Mouse (Mus musculus) kidney, postnatal 0 days (tissue): Measurements from ENCODE around the gene Polr2i. TPM values are rescaled to one million over a fixed set of nuclear protein-coding genes. Genes with fewer than 3 reads are reported as not detected.

ENCODE experiments used
- ATAC-seq: fragments of 200-750 bp; cut with Nextera tagmentation; replicated peaks from 2 replicates; pipeline ENCODE4 v1.8.0; 2017; ENCODE audit warnings: low read depth, moderate number of reproducible peaks, moderate TSS enrichment, moderate library complexity; ENCODE audit not compliant: low FRiP score
- DNase-seq: peaks from one replicate; pipeline ENCODE4 v3.0.0-alpha.2; 2016; ENCODE audit warnings: low spot score
- H3K27ac ChIP-seq: fragments of 300-500 bp; sonication (generic); 2 replicates; pipeline ENCODE4 v1.5.1; 2014; ENCODE audit warnings: mild to moderate bottlenecking
- H3K27me3 ChIP-seq: fragments of 300-500 bp; sonication (generic); 2 replicates; pipeline ENCODE4 v1.6.1; 2014; ENCODE audit warnings: low read length, mixed read lengths; ENCODE audit not compliant: insufficient read depth
- H3K36me3 ChIP-seq: fragments of 300-500 bp; sonication (generic); 2 replicates; pipeline ENCODE4 v1.6.1; 2014; ENCODE audit warnings: low read length, mixed read lengths; ENCODE audit not compliant: insufficient read depth
- H3K4me1 ChIP-seq: fragments of 300-500 bp; sonication (generic); replicated peaks from 2 replicates; pipeline ENCODE4 v1.6.1; 2014; ENCODE audit warnings: antibody characterized with exemption, low read length, mixed read lengths; ENCODE audit not compliant: insufficient read depth
- H3K4me2 ChIP-seq: fragments of 300-500 bp; sonication (generic); 2 replicates; pipeline ENCODE4 v1.6.1; 2014; ENCODE audit warnings: mild to moderate bottlenecking, low read length, moderate library complexity, mixed read lengths
- H3K4me3 ChIP-seq: fragments of 300-500 bp; sonication (generic); replicated peaks from 2 replicates; pipeline ENCODE4 v1.5.1; 2014; ENCODE audit warnings: low read depth, low read length
- H3K9ac ChIP-seq: fragments of 300-500 bp; sonication (generic); 2 replicates; pipeline ENCODE4 v1.6.1; 2014; ENCODE audit warnings: low read depth, low read length
- H3K9me3 ChIP-seq: fragments of 300-500 bp; sonication (generic); replicated peaks from 2 replicates; pipeline ENCODE4 v1.6.1; 2016; ENCODE audit warnings: low read length, inconsistent platforms, mixed read lengths
- CTCF ChIP-seq: IDR thresholded peaks from 2 replicates; pipeline ENCODE4 v1.5.1; 2016; ENCODE audit warnings: antibody characterized with exemption, low read depth, mild to moderate bottlenecking, moderate library complexity
- WGBS: fragments of 180-500 bp; shearing (Covaris S2); extraction: QIAGEN DNeasy Blood & Tissue Kit; methylation state at CpG from one replicate; pipeline ENCODE4 v1.1.7; 2014; 5-methylcytosine and 5-hydroxymethylcytosine counted together
- polyA plus RNA-seq: library from polyadenylated mRNA; unstranded; fragments of >200 nt; fragmentation: Nextera tagmentation; extraction: Ambion mirVana; gene quantifications from 2 replicates; pipeline ENCODE4 v1.2.1, GENCODE M21; 2015

Polr2i gene
- polyA plus RNA-seq, 1 experiment from 2014 or later: 157 TPM

- Histone ChIP-seq H3K4me2 (0 out of 2 replicates have a peak overlapping the region, but pooled peaks have one; percentile 83), H3K27me3 (no peaks in the 10 kb centered on the region), H3K4me3 (no peak overlapping the region), H3K9me3 (no peaks in the 10 kb centered on the region), H3K36me3 (peaks cover 40% of the 10 kb centered on the region), H3K27ac (no peak overlapping the region), H3K4me1 (peaks cover 20% of the 10 kb centered on the region), H3K9ac (no peak overlapping the region)
- DNase-seq (no peak), ATAC-seq (no peak)
- 83% methylated on average over 12 of the region's 12 CpGs for WGBS
- TF ChIP-seq CTCF: no peak
These were observed 39.7 kb upstream of the Polr2i start for GRCm38 (mm10) chr7:30192088-30192487.

GRCm38 (mm10) chr7:30193013-30193412 is 38.7 kb upstream of the Polr2i start:
- ATAC-seq (no peak), DNase-seq (peak; percentile 64)
- H3K9me3 ChIP-seq: no peaks in the 10 kb centered on the region
- H3K4me2 ChIP-seq: peak overlapping the region; percentile 83
- peak overlapping the region; percentile 70; the same call in 1 of the 2 replicates for H3K4me3 ChIP-seq
- 32% methylated on average over 9 of the region's 9 CpGs for WGBS
- peak overlapping the region; percentile 81; the same call in 1 of the 2 replicates for H3K9ac ChIP-seq
- H3K4me1 ChIP-seq: peaks cover 20% of the 10 kb centered on the region
- H3K36me3 ChIP-seq: peaks cover 31% of the 10 kb centered on the region
- no peaks in the 10 kb centered on the region for H3K27me3 ChIP-seq
- TF ChIP-seq CTCF: no peak
- H3K27ac ChIP-seq: peak overlapping the region; percentile 94; the same call in 1 of the 2 replicates

- ATAC-seq (0 out of 2 replicates have a peak, but pooled peaks have one; percentile 25), DNase-seq (peak; percentile 89)
- Histone ChIP-seq H3K4me3 (peak overlapping the region; percentile 70), H3K27me3 (no peaks in the 10 kb centered on the region), H3K36me3 (peaks cover 25% of the 10 kb centered on the region), H3K4me2 (peak overlapping the region; percentile 83), H3K27ac (peak overlapping the region; percentile 94), H3K9ac (peak overlapping the region; percentile 81), H3K4me1 (peaks cover 20% of the 10 kb centered on the region), H3K9me3 (no peaks in the 10 kb centered on the region)
- WGBS: 1% methylated on average over 25 of the region's 26 CpGs
- no peak for TF ChIP-seq CTCF
These were observed 38.1 kb upstream of the Polr2i start for GRCm38 (mm10) chr7:30193581-30194100.

GRCm38 (mm10) chr7:30194101-30194831 is 37.5 kb upstream of the Polr2i start:
- WGBS: under 1% methylated on average over 26 of the region's 26 CpGs
- H3K9me3 ChIP-seq: no peaks in the 10 kb centered on the region
- ATAC-seq: no peak
- H3K36me3 ChIP-seq: peaks cover 18% of the 10 kb centered on the region
- peaks cover 20% of the 10 kb centered on the region for H3K4me1 ChIP-seq
- H3K27ac ChIP-seq: peak overlapping the region; percentile 94
- DNase-seq: peak; percentile 34
- no peaks in the 10 kb centered on the region for H3K27me3 ChIP-seq
- peak overlapping the region; percentile 81 for H3K9ac ChIP-seq
- no peak for TF ChIP-seq CTCF
- H3K4me2 ChIP-seq: peak overlapping the region; percentile 83
- peak overlapping the region; percentile 70 for H3K4me3 ChIP-seq

GRCm38 (mm10) chr7:30194884-30195283 is 36.9 kb upstream of the Polr2i start:
- DNase-seq: peak; percentile 98
- peaks cover 18% of the 10 kb centered on the region for H3K36me3 ChIP-seq
- H3K4me3 ChIP-seq: peak overlapping the region; percentile 70
- TF ChIP-seq CTCF: no peak
- peak overlapping the region; percentile 81 for H3K9ac ChIP-seq
- ATAC-seq: peak; percentile 90
- under 1% methylated on average over 28 of the region's 28 CpGs for WGBS
- peaks cover 20% of the 10 kb centered on the region for H3K4me1 ChIP-seq
- H3K27ac ChIP-seq: peak overlapping the region; percentile 94
- H3K9me3 ChIP-seq: no peaks in the 10 kb centered on the region
- no peaks in the 10 kb centered on the region for H3K27me3 ChIP-seq
- H3K4me2 ChIP-seq: peak overlapping the region; percentile 83

- no peak overlapping the region for H3K9ac ChIP-seq
- H3K4me3 ChIP-seq: no peak overlapping the region
- peaks cover 15% of the 10 kb centered on the region for H3K36me3 ChIP-seq
- H3K27me3 ChIP-seq: no peaks in the 10 kb centered on the region
- no peak overlapping the region for H3K27ac ChIP-seq
- ATAC-seq: no peak
- H3K4me2 ChIP-seq: peak overlapping the region; percentile 83; the same call in 1 of the 2 replicates
- TF ChIP-seq CTCF: no peak
- peaks cover 20% of the 10 kb centered on the region for H3K4me1 ChIP-seq
- no peaks in the 10 kb centered on the region for H3K9me3 ChIP-seq
- no peak for DNase-seq
- WGBS: 54% methylated on average over 6 of the region's 6 CpGs
These were observed 36.3 kb upstream of the Polr2i start for GRCm38 (mm10) chr7:30195461-30195860.
